Mouse (Mus musculus) cerebellum, adult 8-10 months (tissue): ENCODE data around the gene Tulp2.
"Not testable (repeated sequence)": the region's sequence is repeated elsewhere in the genome, so short reads cannot be mapped to it uniquely, and the experiment has no call there.

Experiments used
- DNase-seq: peaks from one replicate; pipeline ENCODE4 v3.0.0; 2022

Tulp2 gene

DNA sequence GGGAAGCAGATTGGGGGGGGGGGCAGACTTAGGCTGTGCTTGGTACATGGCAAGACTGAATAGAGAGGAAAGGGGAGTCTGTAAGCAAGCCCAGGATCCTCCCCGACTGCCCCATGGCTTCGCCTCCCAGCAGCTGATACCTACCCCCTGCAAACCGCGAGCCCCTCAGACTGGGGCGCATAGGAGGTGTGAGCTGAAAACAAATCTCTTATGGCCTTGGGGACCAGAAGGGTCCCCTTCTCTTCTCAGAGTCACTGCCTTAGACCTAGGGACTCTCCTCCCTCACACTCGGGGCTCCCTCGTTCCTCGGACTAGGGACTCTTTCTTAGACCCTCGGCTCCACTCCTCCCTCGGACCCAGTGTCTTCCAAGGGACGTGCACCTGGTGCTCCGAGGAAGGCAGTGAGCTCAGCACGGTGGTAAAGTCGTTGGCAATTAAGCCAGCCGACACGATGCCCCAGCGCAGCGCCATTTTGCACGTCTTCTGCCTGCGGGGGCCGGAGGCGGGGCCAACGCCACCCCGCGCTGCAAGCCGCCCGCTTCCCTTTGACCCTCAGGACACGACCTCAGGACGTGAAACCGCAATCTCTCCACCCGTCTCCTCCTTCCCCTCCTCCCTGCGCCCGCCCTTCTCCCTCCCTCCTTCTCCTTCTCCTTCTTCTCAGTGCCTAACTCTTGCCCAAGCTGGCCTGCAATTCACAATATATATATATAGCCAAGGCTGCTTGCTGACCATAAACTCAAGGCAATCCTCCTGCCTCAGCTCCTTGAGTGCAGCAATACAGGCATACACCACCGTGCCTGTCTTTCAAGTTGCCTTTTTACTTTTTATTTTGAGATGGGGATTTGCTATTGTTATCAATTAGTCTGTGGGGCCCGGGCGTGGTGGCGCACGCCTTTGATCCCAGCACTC lies 6.9 kb downstream of the Tulp2 start, which contains the start of gene Dhdh:
Gene Dhdh, minus strand, starts transcription at position 513 of the 912 bp plus-strand sequence.
- DNase-seq, result peak; percentile 64

DNA sequence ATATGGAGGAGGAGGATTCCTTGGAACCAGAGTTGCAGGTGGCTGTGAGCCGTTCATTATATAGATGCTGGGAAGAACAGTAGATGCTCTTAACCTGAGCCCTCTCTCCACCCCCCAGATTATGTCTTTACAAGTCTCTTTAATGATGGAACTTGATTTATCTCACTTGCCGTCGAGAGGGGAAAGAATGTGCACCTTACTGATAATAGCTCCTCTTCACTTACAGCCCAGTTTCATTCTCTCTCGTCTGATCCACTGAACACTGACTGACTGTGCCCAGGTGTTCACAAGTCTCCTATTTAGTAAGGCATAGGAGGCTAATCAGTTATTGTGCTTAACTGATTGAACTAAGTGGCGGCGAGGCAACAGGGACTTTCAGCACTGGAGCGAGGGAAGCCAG lies 7.9 kb downstream of the Tulp2 start:
- no peak for DNase-seq

DNA sequence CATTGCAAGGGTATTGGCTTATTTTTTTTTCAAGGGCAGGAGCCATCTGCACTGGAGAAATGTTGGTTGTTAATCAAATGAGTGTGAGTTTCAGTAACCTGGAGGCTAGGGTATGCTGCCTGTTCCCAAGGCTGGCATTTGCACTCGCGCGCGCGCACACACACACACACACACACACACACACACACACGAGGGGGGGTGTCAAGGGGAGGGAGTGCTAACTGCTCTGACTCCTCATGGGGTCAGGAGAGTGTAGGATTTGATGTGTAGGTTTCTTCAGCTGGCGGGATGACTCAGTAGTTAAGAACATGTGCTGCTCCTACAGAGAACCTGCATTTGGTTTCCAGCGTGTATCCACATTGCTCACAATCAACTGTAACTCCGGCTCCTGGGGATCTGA lies 9.1 kb downstream of the Tulp2 start:
- DNase-seq, result no peak

DNA sequence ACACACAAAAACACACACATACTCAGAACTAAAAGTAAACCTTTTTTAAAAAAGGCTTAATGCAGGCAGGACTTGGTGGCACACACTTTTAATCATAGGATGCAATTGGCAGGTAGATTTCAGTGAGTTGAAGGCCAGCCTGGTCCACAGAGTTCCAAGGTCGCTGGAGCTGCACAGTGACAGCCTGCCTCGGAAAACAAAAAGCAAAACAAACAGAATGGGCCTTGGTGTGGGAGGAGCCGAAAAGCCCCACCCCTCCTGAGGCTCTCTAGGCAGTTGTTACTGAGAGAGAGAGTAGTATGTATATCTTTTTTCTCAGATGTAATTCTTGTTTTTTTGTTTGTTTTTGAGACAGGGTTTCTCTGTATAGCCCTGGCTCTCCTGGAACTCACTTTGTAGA lies 9.6 kb downstream of the Tulp2 start:
- no peak for DNase-seq

DNA sequence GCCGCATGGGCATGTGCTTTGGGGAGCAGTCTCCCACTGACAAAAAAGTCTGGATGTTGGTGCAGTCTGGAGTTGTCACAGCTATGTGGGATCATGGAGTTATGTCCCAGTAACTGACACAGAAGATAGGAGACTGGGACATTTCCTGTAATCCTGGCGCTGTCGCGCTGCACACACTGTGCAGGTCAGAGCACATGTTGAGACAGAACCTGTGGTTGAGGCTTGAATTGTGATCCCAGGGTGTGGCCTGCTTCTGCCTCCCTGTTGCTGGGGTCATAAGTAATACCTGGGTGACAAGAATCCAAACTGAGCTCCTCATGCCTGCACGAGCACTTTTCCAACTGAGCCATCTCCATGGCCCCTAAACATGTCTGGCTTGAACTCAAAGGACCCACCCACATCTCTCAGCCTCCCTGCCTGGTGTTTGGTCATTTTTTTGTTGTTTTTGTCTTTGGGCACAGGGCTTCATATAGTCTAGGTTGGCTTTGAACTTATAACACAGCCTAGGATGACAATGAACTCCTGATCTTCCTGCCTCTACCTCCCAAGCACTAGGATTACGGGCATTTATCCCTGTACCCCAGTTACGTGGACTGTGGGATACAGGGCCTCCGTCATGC lies 10.7 kb downstream of the Tulp2 start:
- peak; percentile 38 for DNase-seq

DNA sequence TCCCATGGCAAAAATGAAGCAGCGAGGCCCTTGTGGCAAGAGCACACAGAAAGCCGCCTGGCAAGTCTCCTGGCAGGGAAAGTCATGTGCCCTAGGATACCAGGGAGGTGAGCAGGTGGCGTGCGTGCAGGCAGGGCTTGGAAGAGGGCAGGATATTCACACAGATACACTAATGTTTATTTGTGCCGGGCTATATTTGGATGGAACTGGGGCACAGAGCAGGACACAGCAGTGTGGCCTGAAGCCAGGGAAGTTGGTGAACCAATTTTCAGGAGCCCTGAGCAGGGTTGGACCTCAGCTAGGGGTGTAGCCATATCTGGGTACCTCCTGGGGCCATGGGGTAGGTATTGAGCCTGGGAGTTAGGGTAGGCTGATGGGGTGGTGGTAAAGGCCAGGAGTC lies 11.3 kb downstream of the Tulp2 start:
- DNase-seq, result peak; percentile 80

DNA sequence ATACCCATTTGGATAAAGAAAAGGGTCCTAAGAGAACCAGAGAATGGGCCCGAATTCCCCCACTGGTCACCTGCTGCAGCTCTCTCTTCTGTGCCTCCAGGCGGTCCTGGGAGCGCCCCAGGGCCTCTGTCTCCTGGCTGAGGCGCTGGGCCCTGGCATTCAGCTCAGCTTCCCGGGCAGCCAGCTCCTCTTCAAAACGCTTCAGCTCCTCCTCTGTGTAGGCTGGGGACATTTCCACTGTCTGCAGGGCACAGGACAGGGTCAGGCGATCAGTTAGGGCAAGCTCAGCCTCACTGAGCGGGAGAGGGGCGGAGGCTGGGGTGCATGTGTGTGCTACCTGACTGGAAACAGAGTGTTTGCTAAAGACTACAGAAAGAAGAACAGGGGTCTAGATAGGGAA lies 12.9 kb downstream of the Tulp2 start:
- DNase-seq, result peak; percentile 42

DNA sequence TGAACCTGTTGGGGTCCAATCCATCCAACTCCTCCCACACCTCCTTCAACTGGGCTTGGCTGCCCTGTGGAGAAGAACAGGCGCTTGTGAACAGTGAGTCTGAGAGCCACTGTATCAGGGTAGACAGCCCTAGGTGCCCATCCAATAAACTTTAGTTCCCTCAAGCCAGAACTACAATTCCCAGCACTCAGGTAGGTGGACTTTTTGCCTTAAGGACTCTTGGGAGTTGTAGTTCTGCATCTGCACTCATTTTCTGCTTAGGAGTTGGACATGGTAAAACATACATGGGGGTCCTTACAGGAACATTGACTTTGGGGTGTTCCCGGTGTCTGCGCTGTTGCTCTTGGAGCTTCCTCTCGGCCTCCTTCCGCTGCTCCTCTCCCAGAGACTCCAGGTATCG lies 16.8 kb downstream of the Tulp2 start:
- DNase-seq, result no peak

DNA sequence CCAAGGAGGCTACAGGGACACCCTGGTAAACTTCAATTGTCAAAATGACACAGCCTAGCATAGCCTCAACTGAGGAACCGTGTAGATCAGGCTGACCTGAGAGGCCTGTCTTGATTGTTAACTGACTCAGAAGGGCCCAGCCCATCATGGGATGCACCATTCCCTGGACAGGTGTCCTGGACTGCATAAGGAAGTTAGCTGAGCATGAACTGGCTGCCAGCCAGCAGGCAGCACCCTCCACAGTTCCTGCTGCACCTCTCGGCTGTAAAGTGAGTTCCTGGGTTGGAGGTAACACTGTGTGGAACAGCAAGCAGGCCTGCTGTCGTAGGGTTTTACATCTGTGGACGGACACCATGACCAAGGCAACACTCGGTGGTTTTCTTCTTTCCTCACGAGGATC lies 25.9 kb downstream of the Tulp2 start:
- no peak for DNase-seq

DNA sequence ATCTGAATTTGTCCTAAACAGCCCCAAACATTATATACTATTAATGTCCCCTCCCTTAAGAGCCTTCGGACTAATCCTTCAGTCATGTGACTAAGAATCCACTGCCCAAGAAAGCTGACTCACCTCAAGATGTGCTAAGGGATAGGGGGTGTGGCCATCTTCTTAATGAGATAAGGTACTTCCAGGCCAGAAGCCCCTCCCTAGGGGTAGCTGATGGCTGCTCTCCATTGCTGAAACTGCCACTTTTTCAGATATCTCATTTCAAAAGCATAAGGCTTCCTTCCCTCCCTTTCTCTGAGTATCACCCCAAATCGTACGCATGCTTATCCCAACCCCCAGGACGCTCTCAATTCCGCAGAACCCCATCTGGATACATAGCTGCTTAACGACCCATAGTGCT lies 26.9 kb downstream of the Tulp2 start:
- no peak for DNase-seq

DNA sequence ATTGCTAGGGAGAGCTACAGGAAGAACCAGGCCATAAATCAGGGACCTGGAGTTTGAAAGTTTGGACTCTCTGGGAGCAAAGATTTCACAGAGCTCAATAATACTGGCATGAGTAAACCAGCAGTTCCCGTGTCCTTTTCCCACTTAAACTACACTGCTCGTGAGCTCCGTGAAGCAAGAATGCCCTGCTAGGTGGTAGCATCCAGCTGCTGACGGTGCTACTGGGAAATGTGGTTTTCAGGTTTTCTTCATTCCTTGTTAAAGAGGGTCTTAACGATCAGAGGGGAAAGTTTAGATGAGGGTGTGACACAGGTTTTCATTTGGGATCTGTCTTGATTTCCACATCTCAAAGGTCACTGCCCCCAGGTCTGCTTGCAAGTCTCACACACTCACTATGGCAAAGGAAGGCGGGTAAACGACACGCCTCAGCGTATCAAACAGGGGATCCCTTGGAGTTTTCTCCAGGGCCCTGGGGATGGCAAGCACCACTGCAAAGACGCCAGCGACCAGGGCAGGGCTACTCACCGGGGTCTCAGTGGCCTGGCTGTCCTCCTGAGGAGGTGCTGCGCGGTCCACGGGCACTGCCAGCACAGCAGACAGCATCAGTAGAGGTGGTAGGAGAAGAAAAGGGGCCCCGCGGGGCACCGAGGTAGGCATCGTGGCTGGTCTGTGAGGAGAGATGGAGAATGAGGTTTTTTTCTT lies 27.7 kb downstream of the Tulp2 start:
- no peak for DNase-seq

DNA sequence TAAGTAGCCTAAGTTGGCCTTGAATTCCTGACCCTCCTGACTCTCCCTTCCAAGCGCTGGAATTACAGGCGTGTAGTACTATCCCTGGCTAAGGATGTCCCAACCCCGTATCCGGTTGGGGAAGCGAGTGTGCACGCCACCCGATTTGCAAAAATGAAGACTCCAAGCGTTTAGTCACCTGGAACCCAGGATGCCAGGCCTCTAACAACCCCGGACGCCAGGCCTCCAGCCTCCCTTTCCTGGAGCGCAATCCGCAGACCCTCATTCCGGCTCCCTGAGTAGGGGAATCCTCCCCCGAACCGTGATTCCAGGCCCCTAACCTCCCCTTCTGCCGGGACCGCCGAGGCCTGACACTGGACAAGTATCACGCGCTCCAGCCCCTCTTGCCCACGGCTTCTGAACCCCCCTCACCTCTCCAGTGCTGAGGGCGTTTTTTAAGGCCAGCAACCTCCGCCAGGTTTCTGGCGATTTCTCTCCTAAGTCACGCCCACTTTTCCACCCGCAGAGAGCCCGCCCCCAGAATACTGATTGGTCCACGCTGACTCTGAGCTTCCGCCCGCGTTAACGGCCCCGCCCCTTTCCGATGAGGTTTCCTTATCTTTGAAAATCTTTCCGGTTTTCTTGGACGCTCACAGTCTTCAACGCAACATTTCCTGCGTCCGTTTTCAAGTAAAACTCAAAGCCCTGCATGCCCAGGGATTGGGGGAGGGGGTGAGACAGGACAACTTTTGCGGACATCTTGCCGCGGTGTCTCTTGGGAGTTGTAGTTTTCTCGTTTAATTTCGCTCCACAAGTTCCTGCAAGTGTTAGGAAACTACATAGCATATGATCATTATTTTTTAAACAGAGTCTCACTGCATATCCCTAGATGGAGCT lies 28.5 kb downstream of the Tulp2 start, which contains the start of gene Nucb1:
Gene Nucb1, minus strand, starts transcription at position 495 of the 876 bp plus-strand sequence.
- DNase-seq, result peak; percentile 91

DNA sequence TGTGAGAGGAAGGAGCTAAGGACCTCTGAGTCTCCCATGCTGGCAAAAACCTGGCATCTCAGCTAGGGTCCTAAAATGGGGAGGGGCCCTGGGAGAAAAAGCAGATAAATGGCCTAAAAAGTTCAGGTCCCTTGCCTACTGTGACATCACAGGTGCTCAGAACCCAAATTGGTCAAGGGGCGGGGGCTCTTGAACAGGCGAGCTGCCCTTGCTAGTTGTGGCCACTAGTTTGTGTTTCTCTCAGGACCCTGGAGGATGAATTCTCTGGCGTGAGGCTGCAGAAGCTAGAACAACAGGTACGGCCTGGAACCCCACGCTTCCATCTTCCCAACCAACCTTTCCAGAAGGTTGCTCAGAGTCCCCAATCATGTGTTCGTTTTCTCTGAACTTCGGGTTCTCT lies 32.7 kb downstream of the Tulp2 start:
- no peak for DNase-seq

DNA sequence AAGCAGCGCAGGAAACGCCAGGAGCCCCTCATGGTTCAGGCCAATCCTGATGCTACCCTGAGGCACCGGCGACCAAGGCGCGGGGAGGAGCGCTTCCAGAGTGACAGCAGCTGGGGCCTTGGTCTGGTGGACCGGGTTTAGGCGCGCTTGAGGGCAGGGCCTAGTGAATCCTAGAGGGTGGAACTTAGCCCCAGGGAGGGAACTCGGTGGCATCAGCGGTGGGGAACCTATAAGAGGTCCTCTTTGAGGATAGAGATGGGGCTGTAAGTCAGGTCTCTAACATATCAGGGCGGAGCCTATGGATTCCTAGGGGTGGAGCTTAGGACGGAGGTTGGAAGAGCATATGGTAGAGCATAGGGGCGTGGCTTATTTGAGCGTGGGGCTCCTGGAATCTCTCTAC lies 33.8 kb downstream of the Tulp2 start:
- DNase-seq, result no peak

DNA sequence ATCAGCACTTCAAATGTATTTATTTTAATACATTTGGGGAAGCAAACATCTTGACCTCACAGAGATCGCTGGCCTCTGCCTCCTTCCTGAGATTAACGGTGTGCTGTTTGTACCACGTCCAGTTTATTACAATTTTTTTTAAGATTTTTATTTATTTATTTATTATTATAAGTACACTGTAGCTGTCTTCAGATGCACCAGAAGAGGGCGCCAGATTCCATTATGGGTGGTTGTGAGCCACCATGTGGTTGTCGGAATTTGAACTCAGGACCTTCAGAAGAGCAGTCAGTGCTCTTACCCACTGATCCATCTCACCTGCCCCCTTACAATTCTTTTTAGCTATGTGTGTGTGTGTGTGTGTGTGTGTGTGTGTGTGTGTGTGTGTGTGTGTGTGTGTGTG lies 35.2 kb downstream of the Tulp2 start:
- DNase-seq, result not testable (repeated sequence)

DNA sequence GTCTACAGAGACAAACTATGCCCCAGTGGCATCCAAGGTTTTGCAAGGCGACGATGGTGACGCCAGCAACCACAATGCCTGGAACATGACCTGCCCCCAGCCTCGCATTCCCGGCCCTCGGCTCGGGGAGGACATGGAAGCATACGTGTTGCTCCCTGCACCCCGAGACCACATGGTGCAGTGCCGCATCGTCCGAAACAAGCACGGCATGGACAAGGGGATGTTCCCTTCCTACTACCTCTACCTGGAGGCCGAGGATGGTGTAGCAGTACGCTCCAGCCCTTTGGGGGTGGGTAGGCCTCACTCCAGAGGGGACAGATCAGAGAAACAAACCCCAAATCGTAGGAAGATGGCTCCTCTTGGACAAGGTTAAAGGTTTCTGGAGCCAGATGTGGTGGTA lies 36.9 kb downstream of the Tulp2 start:
- no peak for DNase-seq

DNA sequence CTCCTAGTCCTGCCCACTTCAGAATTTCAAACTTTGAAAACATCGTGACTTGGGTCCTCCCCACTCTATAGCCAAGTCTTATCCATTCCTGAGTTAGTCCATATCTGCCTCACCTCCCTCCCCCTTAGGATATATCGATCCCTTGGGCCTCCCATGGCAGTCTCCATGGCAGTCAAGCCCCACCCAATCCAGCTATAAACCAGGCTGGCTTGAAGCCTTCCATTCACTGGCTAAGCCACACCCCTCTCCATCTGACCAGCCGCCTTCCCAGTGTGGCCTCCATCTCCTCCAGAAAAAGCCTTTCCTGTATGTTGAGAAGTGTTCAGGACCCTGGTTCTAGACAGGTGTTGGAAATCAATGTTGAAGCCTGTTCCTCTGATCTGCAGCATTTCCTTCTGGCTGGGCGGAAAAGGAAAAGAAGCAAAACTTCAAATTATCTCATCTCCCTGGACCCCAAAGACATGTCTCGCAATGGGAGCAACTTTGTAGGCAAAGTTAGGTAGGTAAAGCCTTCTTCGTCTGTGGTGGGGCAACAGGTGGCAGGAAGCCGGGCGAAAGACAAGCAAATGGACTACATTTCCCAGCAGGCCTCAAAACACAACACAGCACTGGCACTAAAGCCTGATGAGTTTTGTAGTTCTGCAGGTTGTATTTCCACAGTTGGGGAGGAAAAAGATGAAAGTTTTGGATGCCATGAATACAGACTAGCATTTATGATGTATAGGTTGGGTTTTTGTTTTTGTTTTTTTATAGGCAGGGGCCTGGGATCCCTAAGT lies 37.9 kb downstream of the Tulp2 start:
- DNase-seq, result no peak

DNA sequence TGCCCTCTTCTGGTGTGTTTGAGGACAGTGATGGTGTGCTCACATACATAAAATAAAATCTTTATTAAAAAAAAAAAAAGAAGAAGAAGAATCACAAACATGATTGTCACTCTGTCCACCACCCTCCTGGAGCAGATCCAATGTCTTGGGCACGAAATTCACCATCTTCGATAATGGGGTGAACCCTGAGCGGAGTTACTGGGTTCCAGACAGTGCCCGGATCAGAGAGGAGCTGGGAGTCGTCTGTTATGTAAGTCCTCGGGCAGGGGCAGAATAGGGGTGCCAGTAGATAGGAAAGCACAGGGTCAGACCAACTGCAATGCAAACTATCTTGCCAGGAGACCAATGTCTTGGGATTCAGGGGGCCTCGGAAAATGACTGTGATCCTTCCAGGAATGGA lies 38.9 kb downstream of the Tulp2 start:
- no peak for DNase-seq

DNA sequence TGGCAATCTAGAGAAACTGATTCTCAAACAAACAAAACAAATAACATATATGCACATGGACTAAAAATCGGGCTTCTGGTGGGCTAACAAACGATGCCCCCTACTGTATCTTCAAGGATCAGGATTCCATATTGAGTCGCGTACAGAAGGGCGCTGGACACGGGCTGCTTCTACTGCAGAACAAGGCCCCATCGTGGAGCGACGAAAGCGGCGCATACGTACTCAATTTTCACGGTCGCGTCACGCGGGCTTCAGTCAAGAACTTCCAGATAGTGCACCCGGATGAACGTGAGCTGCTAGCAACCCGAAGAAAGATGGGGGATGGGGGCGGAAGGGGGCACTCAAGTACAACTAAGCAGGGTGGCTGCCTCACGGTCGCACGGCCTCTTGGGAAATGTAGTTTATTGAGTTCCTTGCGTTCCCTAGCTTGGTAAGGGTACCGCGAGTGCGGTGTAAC lies 40.1 kb downstream of the Tulp2 start:
- peak; percentile 82 for DNase-seq

DNA sequence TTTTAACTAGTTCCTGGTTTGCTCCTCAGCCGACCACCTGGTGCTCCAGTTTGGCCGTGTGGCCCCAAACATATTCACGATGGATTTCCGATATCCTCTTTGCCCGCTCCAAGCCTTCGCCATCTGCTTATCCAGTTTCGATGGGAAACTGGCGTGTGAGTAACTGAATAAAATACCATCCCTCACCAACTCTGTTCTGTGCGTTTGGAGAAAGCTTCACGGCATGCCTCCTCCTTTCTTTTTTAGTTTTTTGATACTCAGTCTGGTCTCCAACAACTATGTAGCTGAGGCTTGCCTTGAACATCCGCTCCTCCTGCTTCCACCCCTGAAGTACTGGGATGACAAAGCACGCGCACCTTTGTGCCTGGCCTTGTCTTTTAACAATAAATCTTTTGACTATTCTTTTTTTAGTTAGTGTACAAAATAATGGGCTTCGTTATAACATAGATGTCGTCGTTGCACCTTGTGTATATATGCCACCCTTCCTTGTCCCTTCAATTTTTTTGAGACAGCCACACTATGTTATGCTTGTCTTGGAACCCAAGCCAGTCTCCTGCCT lies 40.6 kb downstream of the Tulp2 start:
- no peak for DNase-seq

DNA sequence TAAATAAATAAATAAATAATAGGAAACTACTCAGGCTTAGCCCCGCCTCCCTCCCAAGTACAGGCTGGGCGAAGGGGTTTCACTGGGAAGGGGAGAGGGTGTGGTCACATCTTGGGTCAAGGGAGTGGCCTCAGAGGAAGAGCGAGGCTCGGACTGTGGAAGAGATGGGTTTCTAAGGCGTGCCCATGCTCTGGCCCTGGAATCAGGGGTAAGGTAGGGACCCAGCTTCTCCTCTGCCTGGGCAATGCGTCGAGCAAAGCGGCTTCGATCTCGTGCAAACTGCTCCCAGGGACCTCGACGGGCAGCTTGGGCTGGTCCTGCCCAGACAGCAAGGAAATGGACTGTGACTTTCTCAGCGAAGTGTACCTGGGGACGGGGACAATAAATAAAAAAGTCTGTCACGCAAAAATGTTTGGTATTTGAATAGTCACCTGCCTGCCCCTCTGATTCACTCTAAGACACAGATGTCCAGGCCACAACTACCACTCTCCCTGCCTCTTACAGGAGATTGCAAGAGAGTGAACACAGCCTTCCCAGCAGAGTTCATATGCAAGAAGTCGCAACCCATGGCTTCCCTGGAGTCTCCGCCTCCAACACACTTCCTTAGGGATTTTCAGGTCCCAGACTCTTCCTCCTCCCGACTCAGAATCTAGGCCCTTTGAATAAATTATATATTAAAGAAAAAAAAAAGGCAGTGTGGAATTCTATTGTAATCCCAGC lies 41.4 kb downstream of the Tulp2 start:
- no peak for DNase-seq
